Mouse (Mus musculus): ENCODE measurements at regions not wholly inside any gene's neighbourhood (a gene's known extent, or its start where the extent isn't known, plus 50 kb on each side); places are given as distances from the start of the nearest gene placed in this dataset.
A peak's percentile ranks its signal among the peaks of the same experiment; 100 is the strongest.

DNA sequence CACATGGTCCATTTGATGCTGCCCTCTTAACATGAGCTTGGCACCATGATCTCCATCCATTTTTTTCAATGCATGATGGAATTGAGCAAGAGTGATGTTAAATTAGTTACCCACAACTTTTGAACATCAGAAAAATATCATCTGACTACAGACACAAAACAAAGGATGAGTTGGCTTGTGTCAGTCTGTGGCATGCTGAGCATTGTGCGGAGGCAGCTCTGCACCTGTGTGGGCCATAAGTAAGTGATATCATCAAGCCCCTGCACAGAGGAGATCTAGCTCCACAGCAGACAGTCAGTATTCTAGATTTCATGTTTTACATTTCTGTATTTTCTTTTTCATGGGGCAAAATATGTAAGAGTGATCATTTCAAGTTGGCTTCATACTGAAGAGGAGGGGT is 962.8 kb downstream of the Slc4a3 start:
- ATAC-seq (ENCODE audit: insufficient number of reproducible peaks, low FRiP score, low TSS enrichment, low read depth), result no peak
- H3K9ac ChIP-seq, result no peak overlapping the region
- H3K36me3 ChIP-seq, result no peaks in the 10 kb centered on the region
- no peak overlapping the region for H3K4me3 ChIP-seq
- H3K27me3 ChIP-seq, result no peaks in the 10 kb centered on the region
- no peak overlapping the region for H3K27ac ChIP-seq
- no peak overlapping the region for H3K4me2 ChIP-seq
- 87% methylated on average over 1 of the region's 1 CpGs for WGBS
- no peaks in the 10 kb centered on the region for H3K4me1 ChIP-seq
- no peaks in the 10 kb centered on the region for H3K9me3 ChIP-seq

GRCm38 (mm10) chr1:76509486-76509885 is 963.4 kb downstream of the Slc4a3 start:
- H3K36me3 ChIP-seq, result no peaks in the 10 kb centered on the region
- H3K4me1 ChIP-seq, result no peaks in the 10 kb centered on the region
- H3K4me3 ChIP-seq, result no peak overlapping the region
- H3K27ac ChIP-seq, result no peak overlapping the region
- WGBS, result 84% methylated on average over 3 of the region's 3 CpGs
- H3K9me3 ChIP-seq, result no peaks in the 10 kb centered on the region
- no peak overlapping the region for H3K4me2 ChIP-seq
- H3K27me3 ChIP-seq, result no peaks in the 10 kb centered on the region
- H3K9ac ChIP-seq, result no peak overlapping the region
- no peak for ATAC-seq (ENCODE audit: insufficient number of reproducible peaks, low FRiP score, low TSS enrichment, low read depth)

- Histone ChIP-seq H3K9me3 (no peaks in the 10 kb centered on the region), H3K4me1 (no peaks in the 10 kb centered on the region), H3K27ac (no peak overlapping the region), H3K4me2 (no peak overlapping the region), H3K36me3 (no peaks in the 10 kb centered on the region), H3K27me3 (no peaks in the 10 kb centered on the region), H3K9ac (no peak overlapping the region), H3K4me3 (no peak overlapping the region)
- no peak for ATAC-seq (ENCODE audit: insufficient number of reproducible peaks, low FRiP score, low TSS enrichment, low read depth)
- 43% methylated on average over 1 of the region's 1 CpGs for WGBS
These were observed 966.1 kb downstream of the Slc4a3 start for GRCm38 (mm10) chr1:76512156-76512555.

GRCm38 (mm10) chr1:76513490-76513889 is 967.4 kb downstream of the Slc4a3 start:
- no peak overlapping the region for H3K27ac ChIP-seq
- no peaks in the 10 kb centered on the region for H3K9me3 ChIP-seq
- H3K4me2 ChIP-seq, result no peak overlapping the region
- no peaks in the 10 kb centered on the region for H3K36me3 ChIP-seq
- ATAC-seq (ENCODE audit: insufficient number of reproducible peaks, low FRiP score, low TSS enrichment, low read depth), result no peak
- no peaks in the 10 kb centered on the region for H3K4me1 ChIP-seq
- H3K27me3 ChIP-seq, result no peaks in the 10 kb centered on the region
- H3K9ac ChIP-seq, result no peak overlapping the region
- H3K4me3 ChIP-seq, result no peak overlapping the region
- WGBS, result 81% methylated on average over 2 of the region's 2 CpGs

DNA sequence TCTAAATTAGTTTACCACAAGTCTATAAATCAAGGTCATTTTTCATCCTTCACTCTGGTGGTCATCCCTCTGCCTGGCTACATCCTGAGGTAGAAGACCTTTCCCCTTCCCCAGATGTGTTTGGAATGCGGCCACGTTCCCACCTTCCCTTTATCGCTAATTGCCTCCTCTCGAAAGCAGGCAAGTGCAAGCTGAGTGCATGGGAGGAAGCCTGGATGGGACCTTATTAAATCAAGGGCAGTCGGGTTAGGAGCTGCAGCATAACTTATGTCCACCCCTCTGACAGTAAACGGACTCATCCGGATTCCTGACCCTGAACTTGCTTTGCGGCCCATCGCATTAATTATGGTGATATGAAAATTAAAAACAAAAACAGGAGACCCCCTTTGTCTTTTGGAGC is 983.5 kb downstream of the Slc4a3 start:
- no peak overlapping the region for H3K4me3 ChIP-seq
- H3K27ac ChIP-seq, result no peak overlapping the region
- H3K9me3 ChIP-seq, result no peaks in the 10 kb centered on the region
- ATAC-seq (ENCODE audit: insufficient number of reproducible peaks, low FRiP score, low TSS enrichment, low read depth), result no peak
- no peak overlapping the region for H3K4me2 ChIP-seq
- no peak overlapping the region for H3K9ac ChIP-seq
- H3K36me3 ChIP-seq, result no peaks in the 10 kb centered on the region
- 36% methylated on average over 9 of the region's 9 CpGs for WGBS
- no peaks in the 10 kb centered on the region for H3K27me3 ChIP-seq
- H3K4me1 ChIP-seq, result peaks cover 11% of the 10 kb centered on the region

- 28% methylated on average over 6 of the region's 6 CpGs for WGBS
- ATAC-seq (ENCODE audit: insufficient number of reproducible peaks, low FRiP score, low TSS enrichment, low read depth), result no peak
These were observed 984.3 kb downstream of the Slc4a3 start for GRCm38 (mm10) chr1:76530342-76530741.

DNA sequence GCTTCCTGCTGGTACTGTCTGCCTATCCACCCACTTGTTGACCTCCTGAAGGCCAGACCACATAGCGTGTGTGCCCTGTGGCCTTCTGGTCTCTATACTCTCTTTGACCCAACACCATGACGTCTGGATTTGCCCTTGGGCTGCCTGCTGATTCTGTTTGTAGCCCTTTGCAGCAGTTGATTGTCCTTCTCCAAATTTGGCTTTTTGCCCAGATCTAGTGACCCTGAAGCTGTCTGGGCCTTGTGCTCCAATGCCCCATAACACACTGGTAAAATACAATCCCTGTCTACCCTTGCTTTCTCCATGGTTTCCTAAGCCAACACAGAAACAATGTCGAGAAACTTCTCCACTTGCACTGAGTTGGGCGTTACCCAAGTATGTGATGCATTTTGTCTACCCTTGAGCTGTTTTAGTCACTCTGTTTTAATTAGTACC is 979.3 kb downstream of the Epha4 start:
- H3K27me3 ChIP-seq, result no peaks in the 10 kb centered on the region
- no peaks in the 10 kb centered on the region for H3K36me3 ChIP-seq
- no peak overlapping the region for H3K4me2 ChIP-seq
- 54% methylated on average over 4 of the region's 4 CpGs for WGBS
- no peak for ATAC-seq (ENCODE audit: insufficient number of reproducible peaks, low FRiP score, low TSS enrichment, low read depth)
- H3K9ac ChIP-seq, result no peak overlapping the region
- no peak overlapping the region for H3K4me3 ChIP-seq
- H3K9me3 ChIP-seq, result no peaks in the 10 kb centered on the region
- H3K27ac ChIP-seq, result no peak overlapping the region
- H3K4me1 ChIP-seq, result 0 out of 2 replicates have a peak, but pooled peaks cover under 1% of the 10 kb centered on the region

More at GRCm38 (mm10) chr1:76530342-76530741, 984.3 kb downstream of the Slc4a3 start:
- H3K27me3 ChIP-seq, result no peaks in the 10 kb centered on the region
- H3K36me3 ChIP-seq, result no peaks in the 10 kb centered on the region
- H3K9ac ChIP-seq, result no peak overlapping the region
- peaks cover 11% of the 10 kb centered on the region for H3K4me1 ChIP-seq
- no peaks in the 10 kb centered on the region for H3K9me3 ChIP-seq
- H3K27ac ChIP-seq, result no peak overlapping the region
- no peak overlapping the region for H3K4me2 ChIP-seq
- H3K4me3 ChIP-seq, result no peak overlapping the region

DNA sequence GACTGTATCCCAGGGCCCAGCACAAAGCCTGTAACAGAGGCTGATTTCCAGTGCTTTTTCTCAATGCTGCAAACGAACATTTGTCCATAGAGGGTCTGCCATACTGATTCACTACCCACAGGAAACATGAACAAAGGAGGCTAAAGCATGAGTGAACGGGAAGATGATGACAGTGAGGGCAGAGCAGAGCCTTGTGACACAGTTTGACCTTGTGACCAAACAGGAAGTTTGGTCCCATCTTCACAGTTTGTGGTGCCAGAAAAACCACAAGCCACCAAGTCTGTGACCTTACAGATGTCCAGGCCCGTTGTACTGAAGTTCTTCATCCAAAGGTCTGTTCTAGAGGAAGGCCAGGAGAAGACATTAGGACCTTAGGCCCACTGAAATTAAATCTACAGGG is 974.4 kb downstream of the Epha4 start:
- WGBS, result 70% methylated on average over 3 of the region's 3 CpGs

DNA sequence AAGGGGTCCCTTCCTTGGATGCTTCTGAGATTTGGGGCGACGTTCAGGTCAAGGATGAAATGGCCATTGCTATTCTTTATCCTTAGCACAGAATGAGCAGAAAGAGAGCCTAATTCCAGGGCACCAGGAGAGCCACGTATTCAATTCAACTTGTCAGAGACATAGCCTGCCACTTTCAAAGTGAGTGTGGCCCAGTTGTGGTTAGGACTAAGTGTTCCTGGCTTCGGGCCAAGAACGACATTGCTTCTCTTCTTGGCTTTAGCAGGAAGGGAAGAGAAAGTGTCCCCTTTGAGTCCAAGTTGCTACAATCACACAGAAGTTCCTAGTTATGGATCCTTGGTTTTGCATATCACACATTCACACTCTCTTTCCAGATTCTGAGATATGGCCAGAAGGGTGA is 964.0 kb downstream of the Epha4 start:
- no peaks in the 10 kb centered on the region for H3K27me3 ChIP-seq
- 59% methylated on average over 5 of the region's 5 CpGs for WGBS
- no peaks in the 10 kb centered on the region for H3K9me3 ChIP-seq
- ATAC-seq (ENCODE audit: insufficient number of reproducible peaks, low FRiP score, low TSS enrichment, low read depth), result no peak
- no peaks in the 10 kb centered on the region for H3K4me1 ChIP-seq
- H3K36me3 ChIP-seq, result no peaks in the 10 kb centered on the region
- H3K4me3 ChIP-seq, result no peak overlapping the region
- no peak overlapping the region for H3K9ac ChIP-seq
- no peak overlapping the region for H3K27ac ChIP-seq
- H3K4me2 ChIP-seq, result no peak overlapping the region

More for the DNA sequence above, 974.4 kb downstream of the Epha4 start:
- Histone ChIP-seq H3K4me3 (no peak overlapping the region), H3K9ac (no peak overlapping the region), H3K4me1 (no peaks in the 10 kb centered on the region), H3K36me3 (no peaks in the 10 kb centered on the region), H3K9me3 (no peaks in the 10 kb centered on the region), H3K4me2 (no peak overlapping the region), H3K27me3 (no peaks in the 10 kb centered on the region), H3K27ac (no peak overlapping the region)
- no peak for ATAC-seq (ENCODE audit: insufficient number of reproducible peaks, low FRiP score, low TSS enrichment, low read depth)

DNA sequence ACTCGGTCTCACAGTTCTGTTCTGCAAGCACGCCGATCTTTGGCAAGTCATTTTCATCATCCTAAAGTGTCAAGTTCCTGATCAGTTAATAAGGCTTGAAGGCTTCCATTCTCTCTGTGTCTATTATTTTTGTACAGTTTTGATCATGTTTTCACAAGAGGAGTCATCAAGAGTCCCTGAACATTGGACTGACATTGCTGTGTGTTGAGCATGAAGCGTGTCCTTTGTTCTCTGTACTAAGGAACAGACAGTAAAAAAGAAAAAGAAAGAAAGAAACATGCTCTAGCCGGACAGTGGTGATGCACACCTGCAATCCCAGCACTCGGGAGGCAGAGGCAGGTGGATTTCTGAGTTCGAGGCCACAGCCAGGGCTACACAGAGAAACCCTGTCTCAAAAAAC is 955.4 kb downstream of the Epha4 start:
- no peak overlapping the region for H3K4me3 ChIP-seq
- no peak overlapping the region for H3K27ac ChIP-seq
- H3K4me1 ChIP-seq, result no peaks in the 10 kb centered on the region
- H3K36me3 ChIP-seq, result no peaks in the 10 kb centered on the region
- WGBS, result 92% methylated on average over 7 of the region's 7 CpGs
- ATAC-seq (ENCODE audit: insufficient number of reproducible peaks, low FRiP score, low TSS enrichment, low read depth), result no peak
- no peak overlapping the region for H3K9ac ChIP-seq
- H3K27me3 ChIP-seq, result no peaks in the 10 kb centered on the region
- no peaks in the 10 kb centered on the region for H3K9me3 ChIP-seq
- no peak overlapping the region for H3K4me2 ChIP-seq

- Histone ChIP-seq H3K9me3 (no peaks in the 10 kb centered on the region), H3K9ac (no peak overlapping the region), H3K4me2 (0 out of 2 replicates have a peak overlapping the region, but pooled peaks have one; percentile 11), H3K4me3 (no peak overlapping the region), H3K27me3 (no peaks in the 10 kb centered on the region), H3K36me3 (no peaks in the 10 kb centered on the region), H3K4me1 (peaks cover 4% of the 10 kb centered on the region; the same call in 1 of the 2 replicates), H3K27ac (no peak overlapping the region)
- ATAC-seq (ENCODE audit: insufficient number of reproducible peaks, low FRiP score, low TSS enrichment, low read depth), result no peak
- 33% methylated on average over 5 of the region's 5 CpGs for whole genome bisulfite sequencing
These were observed 939.4 kb downstream of the Epha4 start for GRCm38 (mm10) chr1:76575487-76575886.

DNA sequence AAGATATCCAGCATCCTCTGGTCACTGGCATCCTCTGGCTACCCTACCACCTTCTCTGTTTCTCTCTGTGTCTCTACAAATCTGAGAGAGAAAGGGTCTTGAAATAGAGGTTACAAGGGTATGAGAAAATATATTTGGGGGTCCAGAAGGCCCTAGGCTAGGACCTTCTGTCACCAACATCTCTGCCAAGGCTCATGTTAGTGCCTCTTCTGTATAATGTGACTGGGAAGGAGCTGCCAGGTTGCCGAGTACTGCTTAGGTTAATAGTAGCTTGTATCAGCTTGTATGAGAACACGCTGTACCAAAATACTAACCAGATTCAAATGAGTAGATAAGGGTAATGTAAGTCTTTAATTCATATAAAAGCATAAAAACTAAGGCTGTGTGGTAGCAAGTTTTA is 929.0 kb downstream of the Epha4 start:
- no peak overlapping the region for H3K9ac ChIP-seq
- no peaks in the 10 kb centered on the region for H3K4me1 ChIP-seq
- H3K27me3 ChIP-seq, result no peaks in the 10 kb centered on the region
- H3K4me2 ChIP-seq, result no peak overlapping the region
- no peaks in the 10 kb centered on the region for H3K9me3 ChIP-seq
- ATAC-seq (ENCODE audit: insufficient number of reproducible peaks, low FRiP score, low TSS enrichment, low read depth), result no peak
- H3K36me3 ChIP-seq, result no peaks in the 10 kb centered on the region
- WGBS, result 88% methylated on average over 2 of the region's 2 CpGs
- no peak overlapping the region for H3K27ac ChIP-seq
- H3K4me3 ChIP-seq, result no peak overlapping the region

GRCm38 (mm10) chr1:76625831-76626230 is 889.1 kb downstream of the Epha4 start:
- Histone ChIP-seq H3K27me3 (no peaks in the 10 kb centered on the region), H3K9ac (no peak overlapping the region), H3K4me2 (no peak overlapping the region), H3K27ac (no peak overlapping the region), H3K4me3 (no peak overlapping the region), H3K36me3 (no peaks in the 10 kb centered on the region), H3K9me3 (no peaks in the 10 kb centered on the region), H3K4me1 (no peaks in the 10 kb centered on the region)
- 84% methylated on average over 3 of the region's 3 CpGs for WGBS
- ATAC-seq (ENCODE audit: insufficient number of reproducible peaks, low FRiP score, low TSS enrichment, low read depth), result no peak

Data from limb, embryonic 15.5 days (tissue).